Mouse (Mus musculus): ENCODE results near the gene Gm732. TPM values are rescaled to one million over a fixed set of nuclear protein-coding genes. Genes with fewer than 3 reads are reported as not detected.

The Gm732 gene
- total RNA-seq (2021), result not detected
- long read RNA-seq, experiment 1, result 0 reads
- long read RNA-seq, experiment 2, result 0 reads

- DNase-seq (ENCODE audit: low spot score in 2 of 2), result no peak
Observed at GRCm38 (mm10) chrX:107948365-107948764, at the start of gene Gm732. Gene Gm732, minus strand, starts transcription at chrX:107948465.

Other genes with a start within 250 kb of the Gm732 start
- not detected for gene Tent5d, start 155.9 kb downstream of the Gm732 start, total RNA-seq (2021)
- gene 2610002M06Rik, start 132.1 kb downstream of the Gm732 start, total RNA-seq (2021), result 10 to 100 TPM; 30.4 to 34.5 TPM

Measured in layer of hippocampus, postnatal 14 days (tissue).